Mouse (Mus musculus) olfactory bulb, adult 2 months (tissue): ENCODE data around the gene Myo1h. TPM values are rescaled to one million over a fixed set of nuclear protein-coding genes. Genes with fewer than 3 reads are reported as not detected.

ENCODE experiments used
- H3K27ac ChIP-seq: fragments of 200-500 bp; 2 replicates; pipeline ENCODE4 v1.5.1; 2012; ENCODE audit warnings: low read depth, low read length; ENCODE audit not compliant: insufficient read depth
- H3K4me1 ChIP-seq: fragments of 200-500 bp; 2 replicates; pipeline ENCODE4 v1.6.1; 2012; ENCODE audit warnings: low read length; ENCODE audit not compliant: control insufficient read depth, insufficient read depth
- H3K4me3 ChIP-seq: fragments of 200-500 bp; 2 replicates; pipeline ENCODE4 v1.5.1; 2012; ENCODE audit warnings: mild to moderate bottlenecking, low read depth, low read length, moderate library complexity; ENCODE audit not compliant: insufficient read depth
- CTCF ChIP-seq: fragments of 200-500 bp; IDR thresholded peaks from 2 replicates; pipeline ENCODE4 v1.5.1; 2012; ENCODE audit warnings: low read depth, mild to moderate bottlenecking, low read length, moderate library complexity; ENCODE audit not compliant: insufficient read depth
- POLR2A ChIP-seq: fragments of 200-500 bp; IDR thresholded peaks from 2 replicates; pipeline ENCODE4 v1.6.1; 2012; ENCODE audit warnings: mild to moderate bottlenecking, low read depth, low read length, moderate library complexity; ENCODE audit not compliant: insufficient read depth
- WGBS: fragments of 180-500 bp; shearing (Covaris S2); methylation state at CpG from one replicate; pipeline ENCODE4 v1.1.7; 2018; 5-methylcytosine and 5-hydroxymethylcytosine counted together
- polyA plus RNA-seq: library from polyadenylated mRNA; stranded (reverse); fragments of >200 nt; gene quantifications from 2 replicates; pipeline ENCODE4 v1.2.4, GENCODE M21; 2012; ENCODE audit warnings: low replicate concordance; ENCODE audit not compliant: missing spikeins, insufficient read depth, insufficient read length

The Myo1h gene
- polyA plus RNA-seq, 1 experiment: not detected

GRCm38 (mm10) chr5:114286872-114287571 is 1.9 kb upstream of the Myo1h start:
- TF ChIP-seq CTCF: no peak
- no peak for TF ChIP-seq POLR2A
- no peak overlapping the region for H3K27ac ChIP-seq
- WGBS: 92% methylated on average over 16 of the region's 16 CpGs

GRCm38 (mm10) chr5:114288396-114288795 is 570 bp upstream of the Myo1h start:
- TF ChIP-seq CTCF (no peak), POLR2A (no peak)
- peaks cover 16% of the 10 kb centered on the region for H3K4me1 ChIP-seq
- WGBS: 73% methylated on average over 5 of the region's 5 CpGs
- no peak overlapping the region for H3K27ac ChIP-seq
- no peak overlapping the region for H3K4me3 ChIP-seq

More at GRCm38 (mm10) chr5:114286872-114287571, 1.9 kb upstream of the Myo1h start:
- Histone ChIP-seq H3K4me3 (no peak overlapping the region), H3K4me1 (peaks cover 16% of the 10 kb centered on the region)

- no peak overlapping the region for H3K27ac ChIP-seq
- peaks cover 12% of the 10 kb centered on the region for H3K4me1 ChIP-seq
- TF ChIP-seq POLR2A: no peak
- no peak for TF ChIP-seq CTCF
- no peak overlapping the region for H3K4me3 ChIP-seq
- WGBS: 38% methylated on average over 3 of the region's 3 CpGs
Measured at GRCm38 (mm10) chr5:114290004-114290403, 1.0 kb downstream of the Myo1h start.

GRCm38 (mm10) chr5:114296693-114297631 is 8.0 kb downstream of the Myo1h start:
- no peak for TF ChIP-seq CTCF
- no peak for TF ChIP-seq POLR2A
- Histone ChIP-seq H3K27ac (no peak overlapping the region), H3K4me1 (no peaks in the 10 kb centered on the region), H3K4me3 (no peak overlapping the region)
- 48% methylated on average over 22 of the region's 22 CpGs for WGBS

GRCm38 (mm10) chr5:114298212-114298894 is 9.4 kb downstream of the Myo1h start:
- Histone ChIP-seq H3K4me3 (no peak overlapping the region), H3K27ac (no peak overlapping the region), H3K4me1 (no peaks in the 10 kb centered on the region)
- WGBS: 69% methylated on average over 18 of the region's 18 CpGs
- TF ChIP-seq POLR2A: no peak
- no peak for TF ChIP-seq CTCF

DNA sequence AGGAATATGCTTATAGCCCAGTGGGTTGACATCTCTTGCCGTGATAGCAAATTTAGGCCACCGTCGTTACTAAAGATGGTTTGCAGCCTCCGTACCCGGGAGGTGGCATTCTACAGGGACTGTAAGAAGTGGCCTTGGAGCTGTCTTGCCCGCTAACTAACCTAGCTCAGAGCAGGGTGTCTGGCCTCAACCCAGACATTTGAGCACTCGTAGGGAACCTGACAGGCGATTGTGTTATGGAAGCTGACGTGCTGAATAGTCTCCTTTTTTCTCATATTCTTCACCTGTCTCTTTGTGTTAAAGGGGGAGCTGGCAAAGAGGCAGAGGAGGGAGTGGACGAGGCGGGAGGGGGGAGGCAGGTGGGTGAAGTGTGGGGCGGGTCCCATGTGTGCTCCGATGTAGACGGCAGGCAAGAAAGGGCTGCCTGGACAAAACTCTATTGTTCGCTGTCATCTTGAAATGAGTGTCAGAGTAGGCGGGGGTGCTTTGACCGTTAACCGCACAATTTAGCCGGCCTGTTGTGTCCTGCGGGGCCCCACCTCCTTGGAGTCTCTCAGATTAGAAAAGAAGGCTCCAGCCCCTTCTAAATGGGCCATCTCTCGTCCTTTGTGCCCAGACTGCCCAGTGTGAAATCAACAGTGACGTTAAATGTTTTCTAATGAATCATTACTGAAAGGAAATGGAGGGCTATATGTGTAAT is 10.3 kb downstream of the Myo1h start:
- Histone ChIP-seq H3K4me3 (no peak overlapping the region), H3K4me1 (no peaks in the 10 kb centered on the region), H3K27ac (no peak overlapping the region)
- TF ChIP-seq CTCF (no peak), POLR2A (no peak)
- WGBS: 55% methylated on average over 22 of the region's 22 CpGs

GRCm38 (mm10) chr5:114299883-114300610 is 11.1 kb downstream of the Myo1h start:
- 82% methylated on average over 24 of the region's 24 CpGs for WGBS
- Histone ChIP-seq H3K27ac (no peak overlapping the region), H3K4me1 (no peaks in the 10 kb centered on the region), H3K4me3 (no peak overlapping the region)
- TF ChIP-seq POLR2A (no peak), CTCF (no peak)

- 74% methylated on average over 6 of the region's 6 CpGs for WGBS
- H3K27ac ChIP-seq: no peak overlapping the region
- H3K4me3 ChIP-seq: no peak overlapping the region
- H3K4me1 ChIP-seq: no peaks in the 10 kb centered on the region
- TF ChIP-seq CTCF (no peak), POLR2A (no peak)
Measured at GRCm38 (mm10) chr5:114303166-114303565, 14.2 kb downstream of the Myo1h start.
